Mouse (Mus musculus) heart, embryonic 16.5 days (tissue): ENCODE data around the gene F2rl1. TPM values are rescaled to one million over a fixed set of nuclear protein-coding genes. Genes with fewer than 3 reads are reported as not detected.

Source experiments
- ATAC-seq: fragments of 200-750 bp; cut with Nextera tagmentation; replicated peaks from 2 replicates; pipeline ENCODE4 v1.8.0; 2017; ENCODE audit warnings: moderate number of reproducible peaks; ENCODE audit not compliant: insufficient read depth, low FRiP score; ENCODE audit errors: extremely low read depth
- H3K27ac ChIP-seq: fragments of 300-500 bp; sonication (generic); 2 replicates; pipeline ENCODE4 v1.5.1; 2014; ENCODE audit warnings: mild to moderate bottlenecking, low read length, control low read depth, moderate library complexity
- H3K27me3 ChIP-seq: fragments of 300-500 bp; sonication (generic); 2 replicates; pipeline ENCODE4 v1.6.1; 2014; ENCODE audit warnings: low read length, mixed read lengths; ENCODE audit not compliant: control insufficient read depth, insufficient read depth
- H3K36me3 ChIP-seq: fragments of 300-500 bp; sonication (generic); 2 replicates; pipeline ENCODE4 v1.6.1; 2014; ENCODE audit not compliant: control insufficient read depth, insufficient read depth
- H3K4me1 ChIP-seq: fragments of 300-500 bp; sonication (generic); 2 replicates; pipeline ENCODE4 v1.6.1; 2014; ENCODE audit warnings: low read length, mixed read lengths; ENCODE audit not compliant: control insufficient read depth, insufficient read depth
- H3K4me2 ChIP-seq: fragments of 300-500 bp; sonication (generic); 2 replicates; pipeline ENCODE4 v1.6.1; 2014; ENCODE audit warnings: low read depth, mild to moderate bottlenecking, control low read depth, low read length
- H3K4me3 ChIP-seq: fragments of 300-500 bp; sonication (generic); 2 replicates; pipeline ENCODE4 v1.5.1; 2014; ENCODE audit warnings: mild to moderate bottlenecking, control low read depth, low read length
- H3K9ac ChIP-seq: fragments of 300-500 bp; sonication (generic); 2 replicates; pipeline ENCODE4 v1.6.1; 2014; ENCODE audit warnings: low read length, control low read depth
- H3K9me3 ChIP-seq: fragments of 300-500 bp; sonication (generic); replicated peaks from 2 replicates; pipeline ENCODE4 v1.6.1; 2016; ENCODE audit warnings: low read length; ENCODE audit not compliant: control insufficient read depth
- WGBS: fragments of 180-500 bp; shearing (Covaris S2); extraction: QIAGEN DNeasy Blood & Tissue Kit; methylation state at CpG from one replicate; pipeline ENCODE4 v1.1.7; 2014; 5-methylcytosine and 5-hydroxymethylcytosine counted together
- polyA plus RNA-seq: library from polyadenylated mRNA; unstranded; fragments of >200 nt; fragmentation: Nextera tagmentation; extraction: Ambion mirVana; gene quantifications from 2 replicates; pipeline ENCODE4 v1.2.1, GENCODE M21; 2015

The F2rl1 gene
- polyA plus RNA-seq = 1.3 and 1.5 TPM in 2 replicates

DNA sequence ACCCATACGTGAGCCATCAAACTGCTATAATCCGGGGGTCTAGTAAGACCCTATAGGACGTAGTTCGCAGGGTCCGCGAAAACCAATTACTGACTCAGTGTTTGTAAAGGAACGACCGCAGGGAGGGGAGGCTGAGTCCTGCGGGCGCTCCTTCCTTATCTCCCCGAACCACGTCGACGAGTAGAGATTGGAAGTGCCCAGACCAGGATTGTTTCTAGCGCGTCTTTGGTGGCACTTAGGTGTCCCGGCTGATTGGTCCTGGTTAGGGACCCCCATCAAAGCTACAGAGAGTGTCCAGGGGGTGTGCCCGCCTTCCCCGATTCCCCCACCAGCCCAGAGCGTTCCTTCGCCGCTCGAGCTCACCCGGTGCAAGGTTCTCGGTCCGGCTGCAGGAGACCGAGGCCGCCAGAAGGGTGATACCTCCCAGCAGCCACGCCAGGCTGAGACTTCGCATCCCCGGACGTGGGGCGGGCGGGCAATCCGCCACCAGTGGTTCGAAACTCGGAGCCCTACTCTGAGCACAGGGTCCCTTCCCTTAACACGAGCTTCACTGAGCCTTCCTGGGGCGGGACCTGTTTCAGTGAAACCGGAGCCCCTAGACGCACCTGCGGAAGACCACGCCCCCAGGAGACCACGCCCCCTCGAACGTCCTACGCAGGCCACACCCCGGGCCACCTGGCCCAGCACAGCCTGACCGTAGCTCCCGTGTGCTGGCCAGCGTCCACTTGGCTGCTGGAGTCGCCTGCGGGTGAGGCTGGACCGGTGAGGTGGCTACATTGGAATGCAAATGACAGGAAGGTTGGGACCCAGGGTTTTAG, at the start of gene F2rl1:
Gene F2rl1, minus strand, starts transcription at position 554 of the 818 bp plus-strand sequence.
- H3K4me3 ChIP-seq = peak within 1 kb of the TSS; percentile 66
- H3K9me3 ChIP-seq = no peaks in the 10 kb centered on the region
- peak within 1 kb of the TSS; percentile 98 for H3K4me2 ChIP-seq
- peak within 1 kb of the TSS; percentile 68 for H3K9ac ChIP-seq
- ATAC-seq = peak; percentile 70
- peaks cover 10% of the 10 kb centered on the region; the same call in 1 of the 2 replicates for H3K27me3 ChIP-seq
- no peak within 1 kb of the TSS for H3K27ac ChIP-seq
- no peaks in the 10 kb centered on the region for H3K36me3 ChIP-seq
- peaks cover 11% of the 10 kb centered on the region for H3K4me1 ChIP-seq
- 1% methylated on average over 54 of the region's 54 CpGs for whole genome bisulfite sequencing

DNA sequence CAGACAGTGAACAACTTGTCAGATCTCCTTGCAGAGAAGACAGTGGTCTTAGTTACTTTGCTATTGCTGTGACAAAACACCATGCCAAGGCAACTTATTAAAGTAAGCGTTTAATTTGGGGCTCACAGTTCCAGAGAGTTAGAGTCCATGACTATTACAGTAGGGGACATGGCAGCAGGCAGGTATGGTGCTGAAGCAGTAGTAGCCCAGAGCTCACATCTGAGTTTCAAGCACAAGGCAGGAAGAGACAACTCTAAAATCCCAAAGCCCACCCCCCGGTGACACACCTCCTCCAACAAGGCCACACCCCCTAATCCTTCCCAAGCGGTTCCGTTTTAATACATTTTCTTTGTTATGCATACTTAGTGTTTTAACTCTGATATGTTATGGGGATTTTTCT, 45.9 kb upstream of the F2rl1 start:
- H3K4me1 ChIP-seq = no peaks in the 10 kb centered on the region
- 0 out of 2 replicates have a peak, but pooled peaks cover 6% of the 10 kb centered on the region for H3K9me3 ChIP-seq
- ATAC-seq = no peak
- H3K9ac ChIP-seq = no peak overlapping the region
- H3K27me3 ChIP-seq = no peaks in the 10 kb centered on the region
- H3K36me3 ChIP-seq = no peaks in the 10 kb centered on the region
- H3K4me2 ChIP-seq = no peak overlapping the region
- H3K27ac ChIP-seq = no peak overlapping the region
- H3K4me3 ChIP-seq = no peak overlapping the region
- 93% methylated on average over 4 of the region's 4 CpGs for WGBS

DNA sequence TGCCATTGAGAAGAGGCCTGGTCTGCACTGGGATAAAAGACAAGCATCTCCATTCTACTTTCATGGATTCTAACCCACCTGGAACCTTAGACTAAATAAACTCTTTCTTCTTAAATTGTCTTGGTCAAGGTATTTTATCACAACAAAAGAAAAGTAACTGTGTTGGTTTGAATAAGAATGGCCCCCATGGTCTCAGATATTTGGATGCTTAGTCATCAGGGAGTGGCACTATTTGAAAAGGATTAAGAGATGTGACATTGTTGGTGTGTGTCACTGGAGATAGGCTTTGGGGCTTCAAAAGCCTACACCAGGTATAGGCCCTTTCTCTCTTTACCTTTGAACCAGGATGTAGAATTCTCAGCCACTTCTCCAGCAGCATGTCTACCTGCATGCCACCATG, 44.3 kb upstream of the F2rl1 start:
- H3K9ac ChIP-seq = no peak overlapping the region
- H3K27me3 ChIP-seq = no peaks in the 10 kb centered on the region
- H3K4me3 ChIP-seq = no peak overlapping the region
- H3K9me3 ChIP-seq = 0 out of 2 replicates have a peak, but pooled peaks cover 6% of the 10 kb centered on the region
- H3K36me3 ChIP-seq = no peaks in the 10 kb centered on the region
- H3K27ac ChIP-seq = no peak overlapping the region
- no peak overlapping the region for H3K4me2 ChIP-seq
- H3K4me1 ChIP-seq = no peaks in the 10 kb centered on the region
- no peak for ATAC-seq

DNA sequence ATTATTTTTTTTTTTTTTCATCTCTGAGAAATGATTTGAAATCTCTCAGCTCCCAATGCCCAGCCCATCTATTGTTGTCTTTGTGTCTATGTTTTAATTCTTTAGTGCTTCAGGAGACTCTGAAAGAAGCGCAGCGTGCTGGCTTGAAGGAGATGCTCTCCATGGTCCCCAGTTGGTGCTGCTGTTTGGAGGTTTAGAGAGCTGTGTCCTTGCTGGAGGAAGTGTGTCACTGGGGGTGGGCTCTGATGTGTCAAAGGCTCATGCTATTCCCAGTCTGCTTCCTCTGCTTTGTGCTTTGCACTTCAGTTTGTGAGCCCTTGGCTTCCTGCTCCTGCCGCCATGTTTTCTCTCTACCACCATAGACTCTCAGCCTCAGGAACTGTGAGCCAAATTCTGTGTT, 43.3 kb upstream of the F2rl1 start:
- Histone ChIP-seq H3K36me3 (no peaks in the 10 kb centered on the region), H3K9ac (no peak overlapping the region), H3K9me3 (0 out of 2 replicates have a peak, but pooled peaks cover 6% of the 10 kb centered on the region), H3K4me1 (no peaks in the 10 kb centered on the region), H3K27me3 (no peaks in the 10 kb centered on the region), H3K27ac (no peak overlapping the region), H3K4me3 (no peak overlapping the region), H3K4me2 (no peak overlapping the region)
- 96% methylated on average over 3 of the region's 3 CpGs for WGBS
- ATAC-seq = no peak

DNA sequence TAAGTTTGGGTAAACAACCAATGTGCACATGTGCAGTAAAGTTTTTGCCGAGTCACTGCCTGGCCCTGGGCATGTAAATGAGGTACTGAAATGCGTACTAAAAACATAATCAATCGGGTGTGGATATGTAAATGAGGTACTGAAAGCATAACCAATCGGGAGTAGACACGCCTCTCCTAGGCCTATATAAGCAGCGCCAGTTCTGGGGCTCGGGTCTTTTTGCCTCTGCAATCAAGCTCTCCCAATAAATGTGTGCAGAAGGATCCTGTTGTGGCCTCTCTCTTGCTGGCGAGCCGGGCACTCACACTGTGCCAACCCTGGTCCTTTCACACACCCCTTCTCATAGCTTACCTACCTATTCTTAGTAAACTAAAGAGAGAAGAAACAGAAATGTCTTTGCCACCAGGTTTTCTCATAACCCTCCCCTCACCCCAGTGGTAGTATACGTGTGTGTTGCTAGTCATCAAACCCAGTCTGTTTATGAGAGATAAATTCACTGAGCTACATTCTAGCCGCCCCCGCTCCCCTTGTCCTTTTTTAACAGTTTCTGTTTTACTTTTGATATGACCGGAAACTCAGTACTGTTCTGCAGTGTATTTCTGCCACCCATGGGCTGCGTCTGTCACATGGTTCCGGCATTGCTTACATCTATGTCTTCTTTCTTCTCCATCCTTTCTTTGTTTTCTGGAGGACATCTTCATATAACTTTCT, 42.0 kb upstream of the F2rl1 start:
- H3K4me1 ChIP-seq = peaks cover 5% of the 10 kb centered on the region; the same call in 1 of the 2 replicates
- no peak overlapping the region for H3K4me3 ChIP-seq
- H3K9me3 ChIP-seq = 0 out of 2 replicates have a peak, but pooled peaks cover 6% of the 10 kb centered on the region
- H3K36me3 ChIP-seq = no peaks in the 10 kb centered on the region
- no peak for ATAC-seq
- 90% methylated on average over 15 of the region's 15 CpGs for WGBS
- H3K4me2 ChIP-seq = no peak overlapping the region
- H3K27me3 ChIP-seq = no peaks in the 10 kb centered on the region
- no peak overlapping the region for H3K9ac ChIP-seq
- no peak overlapping the region for H3K27ac ChIP-seq

DNA sequence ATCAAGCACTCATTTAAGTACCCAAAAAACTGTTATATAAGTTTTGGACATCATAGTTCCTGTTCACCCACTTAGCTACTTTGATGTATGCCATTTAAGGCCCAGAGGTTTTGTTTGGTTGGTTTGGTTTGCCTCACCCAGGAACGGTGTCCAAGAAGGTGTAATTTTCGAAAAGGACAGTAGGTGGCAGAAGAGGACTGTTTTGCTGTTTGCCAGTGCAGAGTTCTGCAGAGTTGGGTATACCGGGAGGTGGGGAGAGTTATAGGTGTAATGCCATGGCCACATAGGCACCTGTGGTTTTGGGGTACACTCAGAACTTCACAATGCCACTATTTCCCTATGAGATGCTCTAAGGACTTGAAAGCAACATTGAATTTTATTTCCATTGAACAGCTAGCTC, 38.7 kb upstream of the F2rl1 start:
- 0 out of 2 replicates have a peak, but pooled peaks cover 3% of the 10 kb centered on the region for H3K9me3 ChIP-seq
- H3K4me2 ChIP-seq = no peak overlapping the region
- no peak overlapping the region for H3K4me3 ChIP-seq
- H3K27me3 ChIP-seq = no peaks in the 10 kb centered on the region
- H3K27ac ChIP-seq = no peak overlapping the region
- ATAC-seq = peak; percentile 61
- 0% methylated on average over 3 of the region's 3 CpGs for WGBS
- no peak overlapping the region for H3K9ac ChIP-seq
- H3K36me3 ChIP-seq = no peaks in the 10 kb centered on the region
- peaks cover 5% of the 10 kb centered on the region; the same call in 1 of the 2 replicates for H3K4me1 ChIP-seq

DNA sequence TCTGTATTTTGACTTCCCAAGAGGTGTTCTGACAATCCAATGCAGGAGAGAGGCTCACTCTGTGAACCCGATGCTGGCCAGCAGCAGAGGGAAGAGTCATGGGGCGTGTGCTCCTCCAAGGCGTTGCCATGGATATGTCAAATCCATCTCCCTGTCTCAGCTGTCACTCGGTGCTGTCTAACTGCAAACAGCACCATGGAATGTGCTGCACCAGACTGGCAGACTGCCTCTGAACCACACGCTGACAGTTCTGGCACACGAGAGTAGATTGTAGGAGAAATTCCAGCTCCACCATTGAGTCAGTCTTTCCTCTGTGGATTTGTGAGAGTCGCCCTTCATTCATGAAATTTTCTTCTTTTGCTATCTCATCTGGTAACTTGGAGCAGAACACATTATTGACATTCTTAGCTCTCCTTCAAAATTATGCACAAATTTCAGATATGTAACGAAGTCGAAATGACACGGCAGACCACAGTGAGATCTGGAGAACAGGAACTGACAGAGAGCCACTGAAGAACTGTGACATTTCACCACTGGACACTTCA, 38.1 kb upstream of the F2rl1 start:
- peak; percentile 51 for ATAC-seq
- H3K4me2 ChIP-seq = no peak overlapping the region
- no peaks in the 10 kb centered on the region for H3K27me3 ChIP-seq
- no peak overlapping the region for H3K4me3 ChIP-seq
- peaks cover 5% of the 10 kb centered on the region; the same call in 1 of the 2 replicates for H3K4me1 ChIP-seq
- 0 out of 2 replicates have a peak, but pooled peaks cover 3% of the 10 kb centered on the region for H3K9me3 ChIP-seq
- no peak overlapping the region for H3K27ac ChIP-seq
- WGBS = 30% methylated on average over 10 of the region's 10 CpGs
- H3K9ac ChIP-seq = no peak overlapping the region
- H3K36me3 ChIP-seq = no peaks in the 10 kb centered on the region

DNA sequence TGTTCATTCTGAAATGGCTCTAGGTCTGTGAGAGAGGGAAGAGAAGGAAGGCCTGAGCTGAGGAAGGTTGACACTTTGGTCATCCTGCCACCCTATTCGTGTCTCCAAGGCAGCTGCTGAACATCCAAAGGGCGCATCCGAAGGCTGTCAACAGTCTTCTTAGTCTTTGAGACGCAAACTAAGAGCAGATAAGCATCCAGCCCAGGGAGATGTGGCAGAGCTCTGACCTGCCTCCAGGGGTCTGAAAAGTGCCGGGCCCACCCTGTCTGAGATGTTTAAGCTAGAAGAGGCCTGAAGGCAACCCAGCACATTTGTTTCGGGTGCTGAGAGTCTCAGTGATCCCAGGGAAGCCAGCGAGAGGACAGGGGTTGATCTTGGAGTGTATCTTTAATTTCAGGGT, 32.3 kb upstream of the F2rl1 start:
- Histone ChIP-seq H3K4me2 (no peak overlapping the region), H3K36me3 (no peaks in the 10 kb centered on the region), H3K4me3 (no peak overlapping the region), H3K27ac (no peak overlapping the region), H3K4me1 (no peaks in the 10 kb centered on the region), H3K9ac (no peak overlapping the region), H3K27me3 (no peaks in the 10 kb centered on the region), H3K9me3 (0 out of 2 replicates have a peak, but pooled peaks cover 3% of the 10 kb centered on the region)
- ATAC-seq = no peak
- 61% methylated on average over 7 of the region's 7 CpGs for WGBS
